Mouse (Mus musculus) left cerebral cortex, postnatal 36 days (tissue): ENCODE measurements around the gene Tpk1. TPM values are rescaled to one million over a fixed set of nuclear protein-coding genes. Genes with fewer than 3 reads are reported as not detected.
"Not testable (repeated sequence)": the region's sequence is repeated elsewhere in the genome, so short reads cannot be mapped to it uniquely, and the experiment has no call there.

Experiments used
- DNase-seq, 2 experiments: peaks; one replicate each; pipeline ENCODE4 v3.0.0; 2021 to 2022; ENCODE audit warnings: low spot score in 2 of 2, mixed read lengths in 1 of 2
- intact Hi-C: fragments of 180-260 bp; cut with DNase I; formaldehyde crosslinking; loops from one replicate; pipeline ENCODE4 v1.15.1; 2025
- total RNA-seq, 2 experiments: library from RNA; stranded (reverse); gene quantifications; 2 replicates each; pipeline ENCODE4 v1.2.3; 2021

Tpk1 gene
- total RNA-seq, 2 experiments from 2014 or later: 4.2 to 4.6 TPM

DNA sequence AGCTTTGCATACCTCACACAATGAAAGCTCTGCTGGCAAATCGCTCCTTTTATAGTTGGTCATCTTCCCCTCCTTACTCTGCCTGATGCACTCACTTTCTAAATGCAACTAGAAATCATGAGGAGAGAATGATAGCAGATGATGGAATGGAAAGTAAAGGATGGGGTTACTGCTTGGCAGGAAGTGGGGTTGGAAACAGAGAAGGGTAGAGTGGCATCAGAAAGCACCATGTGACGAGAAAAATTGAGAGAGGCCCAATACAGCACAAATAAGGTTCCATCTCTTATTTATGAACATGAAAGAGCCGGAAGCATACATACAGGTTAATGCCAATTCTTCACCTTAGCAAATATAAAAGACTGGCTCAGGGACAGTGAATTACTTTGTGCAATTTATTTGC lies 133.3 kb downstream of the Tpk1 start:
- no peak for DNase-seq
- intact Hi-C loops: no loop called here

DNA sequence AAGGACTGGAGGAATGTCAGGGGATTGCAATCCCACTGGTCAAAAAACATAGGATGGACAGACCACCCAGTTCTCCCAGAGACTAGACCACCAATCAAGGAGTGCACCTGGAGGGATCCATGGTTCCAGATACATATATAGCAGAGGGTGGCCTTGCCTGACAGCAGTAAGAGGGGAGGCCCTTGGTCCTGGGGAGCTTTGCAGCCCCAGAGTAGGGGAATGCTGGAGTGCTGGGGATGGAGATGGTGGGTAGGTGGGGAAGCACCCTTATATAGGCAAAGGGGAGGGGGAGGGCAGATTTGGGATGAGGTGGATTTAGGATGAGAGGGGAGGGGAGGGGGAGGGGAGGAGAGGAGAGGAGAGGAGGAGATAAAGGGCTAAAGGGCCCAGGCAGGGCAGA lies 134.1 kb downstream of the Tpk1 start:
- no peak for DNase-seq
- intact Hi-C loops: no loop called here

DNA sequence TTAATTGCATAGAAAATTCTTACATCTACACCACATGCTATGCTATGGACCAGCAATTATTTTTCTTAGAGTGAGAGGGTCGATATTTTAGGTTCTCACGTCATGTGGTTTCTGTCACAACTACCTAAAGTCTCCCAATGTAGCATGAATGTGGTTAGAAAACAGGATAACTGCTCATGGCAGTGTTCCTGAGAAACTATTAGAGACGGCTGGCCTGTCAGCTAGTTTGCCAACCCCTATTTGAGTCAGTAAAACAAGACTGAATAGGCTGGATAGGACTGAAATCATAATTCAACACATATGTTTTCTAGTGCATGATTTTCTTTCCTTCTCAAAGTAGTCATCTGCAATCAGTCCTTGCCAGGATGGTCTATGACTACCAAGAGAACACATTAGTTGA lies 137.1 kb downstream of the Tpk1 start:
- DNase-seq: no peak
- intact Hi-C loops: no loop called here

DNA sequence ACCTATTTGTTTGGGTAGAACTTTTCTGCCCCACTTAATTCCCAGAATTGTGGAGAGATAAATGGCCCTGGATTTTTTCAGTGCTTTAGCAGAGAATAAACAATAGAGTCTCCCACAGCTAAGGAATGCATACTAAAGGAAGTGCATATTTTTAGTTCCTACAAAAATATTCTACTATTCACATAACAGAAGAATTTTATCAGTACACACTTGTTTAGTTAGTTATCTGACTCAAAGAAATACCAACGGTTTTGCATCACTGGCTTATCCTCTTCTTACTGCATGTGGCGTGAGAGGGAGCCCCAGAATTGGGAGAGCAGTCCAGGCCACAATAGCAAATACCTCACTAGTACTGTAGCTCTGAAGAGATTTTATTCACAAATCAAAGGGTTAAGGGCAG lies 141.1 kb downstream of the Tpk1 start:
- no peak for DNase-seq
- intact Hi-C loops: no loop called here

DNA sequence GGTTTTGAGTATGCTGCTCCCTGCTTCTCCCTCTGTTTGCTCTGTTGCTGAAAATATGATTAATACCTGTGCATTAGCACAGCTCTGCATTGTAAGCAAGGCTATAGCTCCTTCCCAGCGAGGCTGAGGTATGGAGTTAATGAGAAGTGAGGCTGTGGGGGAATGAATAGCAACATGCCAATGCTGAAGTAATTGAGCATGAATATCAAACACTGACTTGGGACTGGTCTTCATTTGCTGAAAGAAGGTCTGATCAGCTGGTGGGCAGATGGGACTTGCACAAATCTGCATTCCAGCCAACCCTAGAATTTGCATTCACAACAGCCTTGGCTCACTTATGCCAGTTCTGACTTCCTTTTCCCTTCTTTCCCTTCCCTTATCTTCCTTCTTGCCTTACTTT lies 144.0 kb downstream of the Tpk1 start:
- no peak for DNase-seq
- intact Hi-C loops: no loop called here

DNA sequence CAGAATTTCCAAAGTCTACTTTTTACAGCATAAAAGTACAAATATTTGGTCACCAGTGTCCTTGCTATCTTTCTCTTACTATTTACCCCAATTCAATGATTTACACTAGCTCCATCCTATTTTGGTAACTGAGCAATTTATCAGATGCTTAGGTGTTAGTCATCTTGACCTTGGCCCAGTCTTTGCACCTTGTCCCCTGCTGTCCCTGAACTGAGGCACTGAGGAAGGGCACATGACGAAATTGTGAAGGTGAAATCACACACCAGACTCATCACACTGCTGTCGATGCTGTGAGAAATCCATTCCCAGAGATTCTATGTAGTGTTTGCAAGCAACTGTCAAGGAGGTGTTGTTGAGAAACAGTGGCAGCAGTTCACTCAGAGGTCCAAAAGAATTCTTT lies 145.9 kb downstream of the Tpk1 start:
- no peak for DNase-seq
- intact Hi-C loops: no loop called here

DNA sequence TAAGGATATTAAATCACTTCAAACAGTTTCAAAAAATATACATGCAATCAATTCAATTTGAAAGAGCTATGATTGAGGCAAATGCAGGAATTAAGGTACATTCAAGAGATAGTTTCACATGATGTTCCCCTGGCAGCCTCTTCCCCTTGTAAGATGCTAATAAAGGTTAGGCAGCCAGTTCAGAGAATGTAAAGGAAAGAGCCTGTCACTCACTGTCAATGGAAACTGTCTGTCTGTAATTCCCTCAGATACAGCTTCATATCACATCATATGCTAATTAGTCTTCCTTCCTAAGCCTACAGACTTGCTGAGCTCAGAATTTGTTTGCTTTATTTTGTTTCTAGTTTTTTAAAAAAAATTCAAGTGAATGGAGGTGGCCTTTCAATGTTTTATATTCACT lies 147.7 kb downstream of the Tpk1 start:
- intact Hi-C loops: no loop called here
- DNase-seq: no peak

DNA sequence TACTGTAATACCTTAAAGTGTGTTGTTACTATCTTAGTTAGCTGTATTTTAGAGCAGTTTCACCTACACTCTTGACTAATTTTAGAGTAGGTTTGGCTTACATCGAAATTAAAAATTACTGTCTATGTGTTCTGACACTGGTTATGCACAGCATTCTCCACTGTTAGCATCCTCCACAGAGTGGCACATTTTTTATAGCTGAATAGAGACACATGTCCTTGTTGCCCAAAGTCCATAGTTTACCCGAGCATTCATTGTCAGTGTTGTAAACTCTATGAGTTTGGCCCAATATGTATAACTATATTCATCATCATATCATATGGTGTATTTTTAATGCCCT lies 148.8 kb downstream of the Tpk1 start:
- intact Hi-C loops: no loop called here
- no peak for DNase-seq

DNA sequence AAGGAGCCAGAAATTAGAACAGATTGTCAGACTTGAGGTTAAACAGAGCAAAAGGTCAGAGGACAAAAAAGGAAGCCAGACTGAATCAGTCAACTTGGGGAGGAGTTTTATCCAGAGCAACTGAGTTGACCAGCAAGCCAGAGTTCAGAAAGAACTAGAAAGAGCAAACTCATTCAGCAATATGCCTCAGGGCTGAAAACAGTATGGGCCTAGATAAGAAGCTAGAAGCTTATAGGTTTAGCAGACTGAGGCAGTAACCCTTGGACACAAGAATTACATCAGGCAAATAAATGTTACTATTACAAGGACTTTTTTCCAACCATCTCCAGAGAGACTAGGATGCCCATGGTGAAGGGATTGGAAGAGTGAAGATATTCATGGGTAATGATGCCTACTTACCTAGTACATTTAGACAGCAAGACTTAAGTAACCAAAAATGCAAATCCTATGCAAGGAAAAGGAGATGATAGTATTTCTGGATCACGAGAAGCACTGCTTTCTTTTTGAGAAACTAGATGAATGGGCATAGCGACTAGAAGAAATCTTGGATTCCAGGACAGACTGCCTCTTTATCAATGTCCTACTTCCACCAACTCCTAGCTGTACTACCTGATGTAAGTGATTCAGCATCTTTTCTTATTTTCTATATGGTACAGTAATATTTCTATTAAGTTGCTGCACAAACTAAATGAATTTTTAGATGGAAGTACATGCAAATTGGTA lies 149.3 kb downstream of the Tpk1 start:
- no peak for DNase-seq
- intact Hi-C loops: no loop called here

DNA sequence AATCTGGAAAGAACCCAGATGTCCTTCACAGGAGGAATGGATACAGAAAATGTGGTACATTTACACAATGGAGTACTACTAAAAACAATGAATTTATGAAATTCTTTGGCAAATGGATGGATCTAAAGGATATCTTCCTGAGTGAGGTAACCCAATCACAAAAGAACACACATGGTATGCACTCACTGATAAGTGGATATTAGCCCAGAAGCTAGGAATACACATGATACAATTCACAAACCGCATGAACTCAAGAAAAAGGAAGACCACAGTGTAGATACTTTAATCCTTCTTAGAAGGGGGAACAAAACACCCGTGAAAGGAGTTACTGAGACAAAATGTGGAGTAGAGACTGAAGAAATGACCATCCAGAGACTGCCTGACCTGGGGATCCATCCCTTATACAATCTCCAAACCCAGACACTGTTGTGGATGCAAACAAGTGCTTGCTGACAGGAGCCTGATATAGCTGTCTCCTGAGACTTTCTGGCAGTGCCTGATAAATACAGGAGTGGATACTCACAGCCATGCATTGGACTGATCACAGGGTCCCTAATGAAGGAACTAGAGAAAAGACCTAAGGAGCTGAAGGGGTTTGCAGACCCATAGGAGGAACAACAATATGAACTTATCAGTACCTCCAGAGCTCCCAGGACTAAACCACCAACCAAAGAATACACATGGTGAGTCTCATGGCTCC lies 159.2 kb downstream of the Tpk1 start:
- DNase-seq, intact Hi-C loops: not testable (repeated sequence)

DNA sequence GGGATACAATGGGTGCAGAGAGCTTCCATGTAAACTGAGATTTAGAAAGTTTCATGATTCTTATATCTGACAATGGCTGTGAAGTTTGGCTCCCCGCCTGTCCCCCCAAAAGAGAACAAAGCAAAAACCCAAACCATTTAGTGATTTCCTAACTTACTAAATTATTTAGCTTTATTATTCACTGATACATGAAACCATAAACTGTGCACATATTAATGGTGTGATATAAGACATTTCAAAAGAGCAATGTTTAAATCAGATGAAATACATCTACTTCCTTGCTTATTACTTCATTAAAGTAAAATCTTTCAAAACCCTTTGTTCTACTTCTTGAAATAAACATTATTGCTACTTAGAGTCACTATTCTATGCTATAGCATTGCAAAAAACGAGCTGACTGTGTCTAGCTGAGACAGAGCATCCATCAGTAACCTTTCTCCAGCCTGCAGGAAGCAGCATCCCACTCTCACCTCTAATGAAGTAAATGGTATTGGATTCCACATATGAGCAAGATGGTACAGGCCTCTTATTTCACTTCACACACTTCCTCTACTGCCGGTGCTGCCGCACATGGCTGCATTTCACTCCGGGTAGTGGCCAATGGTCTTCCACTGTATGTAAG lies 161.4 kb downstream of the Tpk1 start:
- DNase-seq: no peak
- intact Hi-C loops: no loop called here

DNA sequence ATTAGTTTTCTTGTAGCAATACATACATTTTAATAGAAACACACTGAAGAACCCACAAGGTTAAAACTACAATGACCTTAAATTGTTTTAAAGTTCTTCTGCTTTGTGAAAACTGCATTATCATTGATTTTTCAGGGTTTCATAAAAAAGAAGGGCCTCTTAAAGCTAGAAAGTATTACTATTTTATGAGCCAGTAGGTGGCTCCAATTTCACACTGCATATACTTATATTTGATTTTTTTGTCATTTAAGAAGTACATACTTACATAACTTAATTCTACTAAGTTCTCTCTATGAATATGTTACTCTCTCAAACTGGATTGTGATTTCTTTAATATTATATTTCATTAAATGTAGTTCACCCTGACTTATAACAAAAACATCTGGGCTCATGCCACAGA lies 173.7 kb downstream of the Tpk1 start:
- DNase-seq: no peak
- intact Hi-C loops: no loop called here

DNA sequence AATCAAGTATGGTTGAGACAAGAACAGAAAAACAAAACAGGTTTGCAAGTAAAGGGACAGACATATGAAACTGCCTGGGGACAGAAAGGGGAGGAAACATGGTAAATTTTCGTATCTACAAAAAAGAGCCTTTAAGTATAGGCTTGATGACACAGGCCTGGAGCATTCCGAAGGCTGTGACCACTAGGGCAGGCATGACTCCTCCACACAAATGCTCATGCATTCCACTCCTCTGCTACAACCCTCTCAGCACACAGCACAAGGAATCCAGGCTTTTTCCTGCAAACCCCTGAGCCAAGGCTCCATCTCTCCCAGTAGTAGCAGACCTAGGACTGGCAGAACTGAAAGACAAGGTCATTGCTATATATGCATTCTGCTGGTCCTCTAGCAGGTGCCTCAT lies 179.4 kb downstream of the Tpk1 start:
- intact Hi-C loops: no loop called here
- DNase-seq: no peak

DNA sequence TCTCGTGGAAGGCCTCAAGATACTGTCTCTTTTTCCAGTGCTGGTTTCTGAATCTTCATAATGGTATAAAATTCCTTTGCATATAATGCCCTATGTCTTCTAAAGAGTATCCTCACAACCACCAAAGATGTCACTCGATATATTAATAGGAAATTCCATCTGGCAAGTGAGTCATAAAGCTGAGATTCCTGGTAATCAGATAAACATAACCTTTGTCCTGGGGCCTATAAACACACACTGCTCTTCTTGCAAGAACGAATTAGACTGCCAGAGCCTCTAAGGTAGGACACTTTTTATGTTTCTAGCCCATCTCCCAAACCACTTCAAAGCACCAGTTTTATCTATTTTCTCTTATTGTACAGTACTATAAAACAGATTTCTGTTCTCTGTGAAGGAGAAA lies 185.4 kb downstream of the Tpk1 start:
- intact Hi-C loops: no loop called here
- DNase-seq: no peak

DNA sequence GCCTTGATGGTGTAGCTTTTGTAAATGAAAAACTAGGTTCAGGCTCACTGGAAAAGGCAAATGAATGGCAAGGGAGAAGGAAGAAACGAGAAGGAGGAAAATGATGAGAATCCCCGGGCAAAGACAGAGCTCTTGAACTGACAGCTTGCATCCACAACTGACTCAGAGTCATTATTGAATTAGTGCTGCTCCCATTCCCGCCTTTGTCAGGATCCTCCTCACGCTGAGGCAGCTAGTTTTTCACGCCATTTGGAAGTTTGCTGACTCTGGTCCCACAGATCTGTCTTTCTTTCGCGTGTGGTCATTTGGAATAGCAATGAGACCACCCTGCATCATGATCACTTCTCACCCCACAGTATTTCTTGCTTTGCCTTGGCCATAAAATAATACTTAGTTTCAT lies 187.3 kb downstream of the Tpk1 start:
- no peak for DNase-seq
- intact Hi-C loops: no loop called here

DNA sequence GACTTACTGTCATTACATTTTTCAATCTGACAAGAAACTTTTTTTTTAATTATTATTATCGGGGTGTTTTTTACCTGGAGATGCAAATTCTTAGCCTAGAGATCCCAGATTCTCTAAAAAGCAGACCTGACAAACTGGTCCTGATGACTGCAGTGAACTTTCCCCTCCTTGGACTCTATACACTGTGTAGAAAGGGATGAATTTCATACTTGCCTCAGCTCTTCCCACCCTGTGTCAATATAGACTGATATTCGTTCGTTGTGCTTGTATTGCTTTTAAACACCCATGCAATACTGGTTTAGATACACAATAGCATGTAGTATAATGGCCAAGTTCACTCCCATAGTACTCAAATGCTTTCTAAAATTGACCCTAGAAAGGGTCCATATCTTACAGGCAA lies 189.7 kb downstream of the Tpk1 start:
- DNase-seq: no peak
- intact Hi-C loops: no loop called here

DNA sequence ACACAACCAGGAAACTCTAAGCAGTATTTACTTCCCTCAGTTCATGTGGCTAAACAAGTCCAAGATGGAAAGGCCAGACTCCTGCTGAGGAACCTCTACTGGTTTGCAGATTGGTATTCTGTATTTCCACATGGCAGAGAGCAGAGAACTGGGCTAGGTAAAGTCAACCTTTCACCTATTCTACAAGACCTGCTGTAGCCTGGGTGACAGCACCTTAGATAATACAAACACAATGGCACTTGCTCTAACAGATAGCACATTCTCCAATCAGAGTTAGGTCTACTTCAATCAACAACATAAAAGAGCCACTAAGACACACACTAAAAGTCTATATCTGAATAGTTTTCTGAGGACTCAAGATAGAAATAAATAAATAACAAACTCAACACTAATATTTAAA lies 190.2 kb downstream of the Tpk1 start:
- intact Hi-C loops: no loop called here
- no peak for DNase-seq

DNA sequence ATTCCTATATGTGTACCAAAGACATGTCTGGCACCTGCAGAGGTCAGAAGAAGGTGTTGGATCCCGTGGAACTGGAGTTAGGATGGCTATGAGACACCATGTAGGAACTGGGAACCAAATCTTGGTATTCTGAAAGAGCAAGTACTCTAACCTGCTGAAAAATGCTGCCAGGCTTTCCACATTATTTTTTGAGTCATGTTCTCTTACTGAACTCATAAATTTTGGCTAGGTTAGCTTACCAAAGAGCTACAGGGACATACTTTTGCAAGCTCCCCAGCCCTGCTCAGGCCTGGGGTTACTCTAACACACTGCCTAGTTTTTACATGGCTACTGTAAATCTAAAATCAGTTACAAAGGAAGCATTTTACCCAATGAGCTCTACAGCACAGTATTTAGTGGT lies 194.5 kb downstream of the Tpk1 start:
- intact Hi-C loops: no loop called here
- no peak for DNase-seq

DNA sequence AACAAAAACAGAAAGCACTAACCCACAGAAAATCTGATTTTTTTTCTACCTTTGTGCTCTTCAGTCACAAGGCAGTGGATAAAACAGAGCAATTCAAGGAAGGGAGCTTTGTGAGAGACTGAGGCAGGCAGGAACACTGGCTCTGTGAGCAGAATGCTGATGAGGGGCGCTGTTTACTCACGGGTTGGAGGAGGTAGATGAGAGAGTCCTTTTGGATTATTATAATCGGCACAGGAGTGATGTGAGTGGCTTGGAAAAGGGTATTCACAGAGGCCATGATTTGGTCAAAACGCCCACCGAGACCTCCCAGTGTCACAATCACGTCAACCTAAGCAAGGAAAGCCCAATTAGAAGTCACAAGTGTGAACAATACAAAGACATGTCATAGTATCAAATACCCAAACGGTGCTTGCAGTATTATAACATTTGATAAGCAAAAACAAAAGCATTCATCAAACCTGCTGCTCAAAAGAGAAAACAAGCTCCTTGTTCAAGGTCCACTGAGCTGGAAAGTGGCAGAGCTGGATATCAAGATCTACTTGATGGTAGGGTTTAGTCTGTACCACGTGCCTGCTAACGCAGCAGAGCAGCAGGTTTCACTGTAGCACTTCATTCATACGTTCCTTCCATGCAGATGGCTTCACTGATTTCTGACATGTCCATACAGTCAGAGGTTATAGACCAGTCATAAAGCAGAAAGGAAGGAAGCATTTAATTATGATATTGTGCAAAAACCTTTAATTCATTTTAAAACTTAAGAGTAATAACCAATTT lies 197.1 kb downstream of the Tpk1 start:
- intact Hi-C loops: no loop called here
- DNase-seq: no peak

DNA sequence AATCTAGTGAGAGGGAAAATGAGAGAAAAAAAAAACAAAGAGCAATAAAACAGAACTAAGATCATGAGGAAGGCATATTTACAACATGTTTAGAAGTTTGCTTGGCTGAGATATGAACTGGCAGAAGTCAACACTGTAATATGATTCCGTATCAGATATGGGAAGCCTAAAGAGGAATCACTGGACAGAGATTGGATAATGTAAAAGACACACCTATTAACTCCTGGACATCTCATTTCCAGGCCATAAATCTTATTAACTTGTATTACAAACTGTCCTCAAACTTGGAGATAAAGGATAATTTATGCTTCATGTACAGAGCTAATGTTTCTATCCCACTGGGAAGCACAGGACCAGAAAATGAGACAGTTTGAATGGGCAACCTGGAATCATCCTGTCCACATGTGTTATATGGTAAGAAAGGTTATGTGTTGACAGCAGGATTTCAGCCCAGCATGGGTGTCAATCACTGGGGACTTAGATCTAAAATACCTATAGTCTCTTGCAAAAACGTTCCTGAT lies 203.2 kb downstream of the Tpk1 start:
- DNase-seq: no peak
- intact Hi-C loops: no loop called here
